Mouse (Mus musculus): ENCODE measurements at regions not wholly inside any gene's neighbourhood (a gene's known extent, or its start where the extent isn't known, plus 50 kb on each side); places are given as distances from the start of the nearest gene placed in this dataset.

DNA sequence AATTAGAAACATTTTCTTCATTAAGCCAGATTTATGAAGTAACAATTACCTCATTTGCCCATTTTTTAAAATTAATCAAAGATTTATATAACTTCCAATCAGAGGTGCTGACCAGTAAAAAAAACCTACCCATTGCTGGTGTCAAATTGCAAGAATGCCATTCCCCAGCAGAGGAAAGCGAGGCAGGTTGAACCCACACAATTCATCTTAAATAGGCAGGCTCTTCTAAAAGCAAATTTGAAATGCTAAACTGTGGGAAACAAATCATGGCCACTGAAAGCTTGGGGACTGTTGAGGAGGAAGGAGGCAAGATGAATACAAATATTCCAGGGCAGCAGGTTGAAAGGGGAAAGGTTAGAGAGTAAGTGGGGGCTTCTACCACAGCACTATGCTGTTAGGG lies 251.2 kb upstream of the Spred2 start:
- in situ Hi-C loops (cut with MboI; ENCODE audit: low pct_ligation_motif_present, low pct_unique_long_range_greater_than_20kb, low sequenced_read_pairs), result no loop called here
- Histone ChIP-seq H3K9me3 (replicated peaks; ENCODE audit: low read length) (no peaks in the 10 kb centered on the region), H3K27me3 (replicated peaks) (no peaks in the 10 kb centered on the region), H3K27ac (ENCODE audit: insufficient read depth, low read depth) (no peak overlapping the region), H3K79me2 (replicated peaks; ENCODE audit: control insufficient read depth, extremely low read depth, insufficient read depth, poor library complexity, severe bottlenecking) (no peaks in the 10 kb centered on the region), H3K4me3 (replicated peaks in 1 of 3; ENCODE audit: low read depth in 2 of 3, low read length in 2 of 3, poor library complexity in 1 of 3) (no peak overlapping the region), H3K9ac (ENCODE audit: insufficient read depth, low read depth) (no peak overlapping the region), H3K4me2 (ENCODE audit: insufficient read depth, low read depth, poor library complexity, severe bottlenecking) (no peak overlapping the region), H3K36me3 (replicated peaks in 1 of 2; ENCODE audit: control insufficient read depth in 1 of 2, insufficient read depth in 1 of 2, low read length in 1 of 2) (no peaks in the 10 kb centered on the region), H3K4me1 (ENCODE audit: control insufficient read depth in 1 of 2, insufficient read depth in 2 of 2) (peaks cover 0 to 4% of the 10 kb centered on the region in 2 experiments; a peak in 2 of 4 replicates)
- TF ChIP-seq TCF12 (IDR thresholded peaks at IDR 0.05; ENCODE audit: low read depth, low read length) (no peak), MAZ (IDR thresholded peaks at IDR 0.05; ENCODE audit: low read depth, low read length) (no peak), RAD21 (IDR thresholded peaks at IDR 0.05; ENCODE audit: low read depth, low read length) (no peak), HCFC1 (IDR thresholded peaks at IDR 0.05; ENCODE audit: low read depth, low read length) (no peak), MAX (IDR thresholded peaks at IDR 0.05; ENCODE audit: low read length) (no peak), NRF1 (IDR thresholded peaks at IDR 0.05; ENCODE audit: low read depth, low read length) (no peak), POLR2AphosphoS2 (IDR thresholded peaks at IDR 0.05; ENCODE audit: low read depth, low read length) (no peak)
- DNase-seq (ENCODE audit: extremely low read depth), result no peak
- dilution Hi-C loops (cut with MboI; ENCODE audit: extremely low pct_ligation_motif_present, extremely low pct_unique_long_range_greater_than_20kb, low sequenced_read_pairs), result no loop called here

DNA sequence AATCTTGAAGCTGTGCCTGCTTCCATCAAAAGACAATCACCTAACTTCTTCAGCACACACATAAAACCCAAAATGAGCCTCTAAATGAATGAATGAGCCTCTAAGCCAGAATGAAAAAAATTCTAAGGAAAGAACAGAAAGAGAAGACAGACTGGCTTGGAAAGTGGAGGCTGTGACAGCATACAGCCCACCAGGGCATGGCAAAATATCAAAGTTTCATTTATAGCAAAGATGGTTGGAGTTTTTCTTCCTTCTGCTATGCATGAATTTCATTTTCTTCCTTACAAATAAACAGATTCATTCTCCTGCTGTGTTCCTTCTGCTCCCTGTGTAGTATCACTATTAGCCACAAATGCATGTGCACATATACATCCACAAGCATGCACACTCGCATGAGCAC lies 247.7 kb upstream of the Spred2 start:
- H3K27ac ChIP-seq (ENCODE audit: insufficient read depth, low read depth), result no peak overlapping the region
- no peak overlapping the region for H3K9ac ChIP-seq (ENCODE audit: insufficient read depth, low read depth)
- H3K79me2 ChIP-seq (replicated peaks; ENCODE audit: control insufficient read depth, extremely low read depth, insufficient read depth, poor library complexity, severe bottlenecking), result no peaks in the 10 kb centered on the region
- no peak for TF ChIP-seq MEF2A (IDR thresholded peaks at IDR 0.05; ENCODE audit: borderline replicate concordance, low read depth, low read length)
- TF ChIP-seq GABPA (IDR thresholded peaks at IDR 0.05; ENCODE audit: insufficient replicate concordance, low read depth, low read length), result no peak
- dilution Hi-C loops (cut with MboI; ENCODE audit: extremely low pct_ligation_motif_present, extremely low pct_unique_long_range_greater_than_20kb, low sequenced_read_pairs) (no loop called here), in situ Hi-C loops (cut with MboI; ENCODE audit: low pct_ligation_motif_present, low pct_unique_long_range_greater_than_20kb, low sequenced_read_pairs) (no loop called here)
- DNase-seq (ENCODE audit: extremely low read depth), result no peak
- no peak overlapping the region for H3K4me2 ChIP-seq (ENCODE audit: insufficient read depth, low read depth, poor library complexity, severe bottlenecking)
- no peak overlapping the region for H3K4me3 ChIP-seq (replicated peaks in 1 of 3; ENCODE audit: low read depth in 2 of 3, low read length in 2 of 3, poor library complexity in 1 of 3)
- no peaks in the 10 kb centered on the region for H3K36me3 ChIP-seq (replicated peaks in 1 of 2; ENCODE audit: control insufficient read depth in 1 of 2, insufficient read depth in 1 of 2, low read length in 1 of 2)
- no peaks in the 10 kb centered on the region for H3K9me3 ChIP-seq (replicated peaks; ENCODE audit: low read length)
- no peaks in the 10 kb centered on the region for H3K27me3 ChIP-seq (replicated peaks)
- no peaks in the 10 kb centered on the region for H3K4me1 ChIP-seq (ENCODE audit: control insufficient read depth in 1 of 2, insufficient read depth in 2 of 2)

DNA sequence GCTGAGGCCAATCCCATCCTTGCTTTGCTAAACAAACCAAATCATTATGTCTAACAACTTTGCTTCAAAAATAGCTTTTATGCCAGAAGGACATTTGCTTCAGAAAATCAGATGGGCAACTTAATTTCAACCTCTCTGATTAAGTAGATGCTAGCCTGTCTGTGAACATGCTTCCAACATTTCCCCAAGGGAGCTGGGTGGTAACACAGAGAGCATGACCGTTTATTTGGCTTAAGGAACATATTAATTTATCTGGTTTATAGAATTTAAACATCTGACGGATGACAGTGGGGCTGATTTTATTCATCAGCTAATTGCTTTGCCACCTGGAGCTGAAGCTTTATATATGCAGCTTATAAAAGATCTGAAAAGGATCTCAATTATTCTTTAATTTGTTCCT lies 245.1 kb upstream of the Spred2 start:
- H3K27me3 ChIP-seq (replicated peaks), result no peaks in the 10 kb centered on the region
- no peaks in the 10 kb centered on the region for H3K79me2 ChIP-seq (replicated peaks; ENCODE audit: control insufficient read depth, extremely low read depth, insufficient read depth, poor library complexity, severe bottlenecking)
- dilution Hi-C loops (cut with MboI; ENCODE audit: extremely low pct_ligation_motif_present, extremely low pct_unique_long_range_greater_than_20kb, low sequenced_read_pairs) (no loop called here), in situ Hi-C loops (cut with MboI; ENCODE audit: low pct_ligation_motif_present, low pct_unique_long_range_greater_than_20kb, low sequenced_read_pairs) (no loop called here)
- H3K4me3 ChIP-seq (replicated peaks in 1 of 3; ENCODE audit: low read depth in 2 of 3, low read length in 2 of 3, poor library complexity in 1 of 3), result no peak overlapping the region
- H3K4me1 ChIP-seq (ENCODE audit: control insufficient read depth in 1 of 2, insufficient read depth in 2 of 2), result no peaks in the 10 kb centered on the region
- no peak overlapping the region for H3K27ac ChIP-seq (ENCODE audit: insufficient read depth, low read depth)
- no peak overlapping the region for H3K4me2 ChIP-seq (ENCODE audit: insufficient read depth, low read depth, poor library complexity, severe bottlenecking)
- no peaks in the 10 kb centered on the region for H3K9me3 ChIP-seq (replicated peaks; ENCODE audit: low read length)
- no peaks in the 10 kb centered on the region for H3K36me3 ChIP-seq (replicated peaks in 1 of 2; ENCODE audit: control insufficient read depth in 1 of 2, insufficient read depth in 1 of 2, low read length in 1 of 2)
- TF ChIP-seq IRF4 (IDR thresholded peaks at IDR 0.05; ENCODE audit: low read depth, low read length), result no peak
- H3K9ac ChIP-seq (ENCODE audit: insufficient read depth, low read depth), result no peak overlapping the region
- no peak for DNase-seq (ENCODE audit: extremely low read depth)
